Mouse (Mus musculus): ENCODE measurements around the gene Lama2. TPM values are rescaled to one million over a fixed set of nuclear protein-coding genes. Genes with fewer than 3 reads are reported as not detected.

Gene Lama2
- polyA plus RNA-seq, 2 experiments = 14.6 to 20.5 TPM

- WGBS = 39% methylated on average over 2 of the region's 2 CpGs
- ATAC-seq (ENCODE audit: low FRiP score, low read depth) (no peak), DNase-seq (ENCODE audit: low spot score) (no peak)
- H3K4me1 ChIP-seq (ENCODE audit: control insufficient read depth, insufficient read depth, low read length) = no peaks in the 10 kb centered on the region
- no peaks in the 10 kb centered on the region for H3K36me3 ChIP-seq (ENCODE audit: control insufficient read depth, insufficient read depth, low read length)
- no peak overlapping the region for H3K4me3 ChIP-seq (replicated peaks; ENCODE audit: low read length)
- H3K9ac ChIP-seq (ENCODE audit: low read depth, low read length, severe bottlenecking) = no peak overlapping the region
- H3K9me3 ChIP-seq (ENCODE audit: control insufficient read depth, low read length) = no peaks in the 10 kb centered on the region
- no peak for TF ChIP-seq POLR2A (IDR thresholded peaks at IDR 0.05; ENCODE audit: borderline replicate concordance, extremely low read depth, insufficient read depth, insufficient read length)
- no peak overlapping the region for H3K4me2 ChIP-seq (replicated peaks; ENCODE audit: low read depth, low read length, severe bottlenecking)
- H3K27ac ChIP-seq (replicated peaks; ENCODE audit: low read depth, low read length) = no peak overlapping the region
- no peaks in the 10 kb centered on the region for H3K27me3 ChIP-seq (ENCODE audit: control insufficient read depth, insufficient read depth, low read length)
Observed at GRCm38 (mm10) chr10:27265812-27266211, 353.7 kb downstream of the Lama2 start.

DNA sequence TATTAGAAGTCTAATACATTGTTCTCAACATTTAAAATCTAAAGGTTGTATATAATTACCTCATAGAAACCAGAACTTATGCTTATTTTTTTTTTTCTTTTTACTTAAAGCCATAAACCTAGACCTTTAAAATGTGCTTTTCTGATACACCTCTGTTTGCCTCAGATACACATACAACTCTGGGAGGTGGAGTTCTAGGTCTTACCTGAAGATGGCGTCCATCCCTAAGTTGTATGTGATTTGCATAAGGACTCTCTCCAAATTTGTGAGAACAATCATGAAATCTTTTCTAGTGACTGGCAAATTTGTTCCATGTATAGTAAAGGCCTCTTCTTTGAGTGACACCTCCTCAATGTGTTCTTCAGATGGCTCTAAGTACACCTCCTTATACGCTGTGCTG is 354.8 kb downstream of the Lama2 start:
- WGBS = 58% methylated on average over 2 of the region's 2 CpGs

GRCm38 (mm10) chr10:27249741-27250140 is 369.8 kb downstream of the Lama2 start:
- Histone ChIP-seq H3K27me3 (ENCODE audit: control insufficient read depth, insufficient read depth, low read length) (no peaks in the 10 kb centered on the region), H3K9ac (ENCODE audit: low read depth, low read length, severe bottlenecking) (no peak overlapping the region), H3K27ac (replicated peaks; ENCODE audit: low read depth, low read length) (no peak overlapping the region), H3K4me2 (replicated peaks; ENCODE audit: low read depth, low read length, severe bottlenecking) (no peak overlapping the region), H3K36me3 (ENCODE audit: control insufficient read depth, insufficient read depth, low read length) (no peaks in the 10 kb centered on the region), H3K4me1 (ENCODE audit: control insufficient read depth, insufficient read depth, low read length) (no peaks in the 10 kb centered on the region), H3K9me3 (ENCODE audit: control insufficient read depth, low read length) (no peaks in the 10 kb centered on the region), H3K4me3 (replicated peaks; ENCODE audit: low read length) (no peak overlapping the region)
- ATAC-seq (ENCODE audit: low FRiP score, low read depth) = no peak
- no peak for DNase-seq (ENCODE audit: low spot score)
- 97% methylated on average over 1 of the region's 1 CpGs for WGBS
- no peak for TF ChIP-seq POLR2A (IDR thresholded peaks at IDR 0.05; ENCODE audit: borderline replicate concordance, extremely low read depth, insufficient read depth, insufficient read length)

More for the DNA sequence above, 354.8 kb downstream of the Lama2 start:
- no peak overlapping the region for H3K9ac ChIP-seq (ENCODE audit: low read depth, low read length, severe bottlenecking)
- no peaks in the 10 kb centered on the region for H3K4me1 ChIP-seq (ENCODE audit: control insufficient read depth, insufficient read depth, low read length)
- no peak overlapping the region for H3K4me2 ChIP-seq (replicated peaks; ENCODE audit: low read depth, low read length, severe bottlenecking)
- ATAC-seq (ENCODE audit: low FRiP score, low read depth) (no peak), DNase-seq (ENCODE audit: low spot score) (no peak)
- no peaks in the 10 kb centered on the region for H3K9me3 ChIP-seq (ENCODE audit: control insufficient read depth, low read length)
- H3K27me3 ChIP-seq (ENCODE audit: control insufficient read depth, insufficient read depth, low read length) = no peaks in the 10 kb centered on the region
- H3K27ac ChIP-seq (replicated peaks; ENCODE audit: low read depth, low read length) = no peak overlapping the region
- TF ChIP-seq POLR2A (IDR thresholded peaks at IDR 0.05; ENCODE audit: borderline replicate concordance, extremely low read depth, insufficient read depth, insufficient read length) = no peak
- no peaks in the 10 kb centered on the region for H3K36me3 ChIP-seq (ENCODE audit: control insufficient read depth, insufficient read depth, low read length)
- H3K4me3 ChIP-seq (replicated peaks; ENCODE audit: low read length) = no peak overlapping the region

DNA sequence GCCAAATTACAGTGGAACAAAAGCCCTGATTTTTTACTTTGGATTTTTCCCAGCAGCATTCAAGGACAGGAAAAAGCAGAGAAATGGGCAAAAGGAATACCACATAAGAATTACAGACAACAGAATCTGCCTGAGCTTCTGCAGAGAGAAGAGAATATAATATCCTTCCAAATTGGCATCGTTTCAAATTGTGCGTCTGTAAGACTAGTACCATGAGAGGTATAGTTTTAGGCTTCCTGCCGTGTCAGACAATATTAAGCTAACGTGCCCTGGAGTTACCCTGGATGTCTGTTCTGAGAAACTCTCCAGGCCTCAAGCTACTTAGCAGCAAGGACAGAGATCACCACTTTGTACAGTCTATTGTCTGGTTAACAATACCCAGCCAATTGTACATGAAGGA is 384.8 kb downstream of the Lama2 start:
- Histone ChIP-seq H3K4me3 (replicated peaks; ENCODE audit: low read length) (no peak overlapping the region), H3K4me2 (replicated peaks; ENCODE audit: low read depth, low read length, severe bottlenecking) (no peak overlapping the region), H3K27ac (replicated peaks; ENCODE audit: low read depth, low read length) (no peak overlapping the region), H3K36me3 (ENCODE audit: control insufficient read depth, insufficient read depth, low read length) (no peaks in the 10 kb centered on the region), H3K9ac (ENCODE audit: low read depth, low read length, severe bottlenecking) (no peak overlapping the region), H3K4me1 (ENCODE audit: control insufficient read depth, insufficient read depth, low read length) (no peaks in the 10 kb centered on the region), H3K9me3 (ENCODE audit: control insufficient read depth, low read length) (no peaks in the 10 kb centered on the region), H3K27me3 (ENCODE audit: control insufficient read depth, insufficient read depth, low read length) (no peaks in the 10 kb centered on the region)
- TF ChIP-seq POLR2A (IDR thresholded peaks at IDR 0.05; ENCODE audit: borderline replicate concordance, extremely low read depth, insufficient read depth, insufficient read length) = no peak
- WGBS = 26% methylated on average over 4 of the region's 4 CpGs
- no peak for ATAC-seq (ENCODE audit: low FRiP score, low read depth)
- DNase-seq (ENCODE audit: low spot score) = peak; percentile 8

DNA sequence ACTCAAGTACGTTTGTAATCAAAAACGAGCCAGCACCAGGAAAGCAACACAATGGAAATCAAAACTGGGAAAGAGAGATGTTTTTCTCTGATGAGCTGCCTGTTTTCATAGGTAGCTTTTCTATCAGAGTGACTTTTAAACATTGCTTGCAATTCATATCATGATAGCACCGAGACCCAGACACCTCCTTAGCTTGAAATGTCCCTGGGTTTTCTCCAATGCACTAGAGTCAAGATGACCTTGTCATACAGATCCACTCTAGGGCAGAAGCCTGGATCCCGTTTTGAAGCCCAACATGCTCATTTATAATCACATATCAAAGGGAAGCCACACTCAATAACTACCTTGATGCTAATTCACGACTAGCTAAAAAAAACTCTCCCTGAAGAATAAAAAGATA is 386.0 kb downstream of the Lama2 start:
- Histone ChIP-seq H3K4me3 (replicated peaks; ENCODE audit: low read length) (no peak overlapping the region), H3K36me3 (ENCODE audit: control insufficient read depth, insufficient read depth, low read length) (no peaks in the 10 kb centered on the region), H3K9me3 (ENCODE audit: control insufficient read depth, low read length) (no peaks in the 10 kb centered on the region), H3K4me2 (replicated peaks; ENCODE audit: low read depth, low read length, severe bottlenecking) (no peak overlapping the region), H3K4me1 (ENCODE audit: control insufficient read depth, insufficient read depth, low read length) (no peaks in the 10 kb centered on the region), H3K27me3 (ENCODE audit: control insufficient read depth, insufficient read depth, low read length) (no peaks in the 10 kb centered on the region), H3K9ac (ENCODE audit: low read depth, low read length, severe bottlenecking) (no peak overlapping the region), H3K27ac (replicated peaks; ENCODE audit: low read depth, low read length) (no peak overlapping the region)
- no peak for ATAC-seq (ENCODE audit: low FRiP score, low read depth)
- TF ChIP-seq POLR2A (IDR thresholded peaks at IDR 0.05; ENCODE audit: borderline replicate concordance, extremely low read depth, insufficient read depth, insufficient read length) = no peak
- 77% methylated on average over 5 of the region's 5 CpGs for WGBS
- DNase-seq (ENCODE audit: low spot score) = no peak

DNA sequence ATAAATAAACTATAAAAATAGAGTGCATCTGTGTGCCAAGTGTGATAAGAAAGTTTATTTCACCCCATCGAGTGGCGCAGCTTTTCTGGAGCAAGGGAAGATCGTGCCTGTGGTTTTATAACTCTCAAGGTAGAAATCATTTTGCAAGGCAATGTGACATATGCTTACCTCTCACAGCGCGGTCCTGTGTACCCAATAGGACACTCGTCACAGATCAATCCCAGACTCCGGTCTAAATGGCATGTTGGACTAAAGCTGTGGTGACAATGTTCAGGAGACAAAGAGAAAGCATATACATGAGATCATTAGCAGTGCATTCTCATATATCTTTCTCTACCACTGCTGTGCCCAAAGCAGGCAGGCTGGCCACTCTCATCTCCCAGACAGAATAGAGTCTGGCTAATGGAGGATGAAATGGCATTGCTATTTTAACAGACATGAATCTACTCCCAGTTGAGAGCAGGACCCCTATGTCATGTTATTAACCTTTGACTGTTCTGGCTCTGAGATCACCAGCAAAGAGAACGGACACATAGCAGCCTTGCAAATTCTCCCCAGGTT is 395.7 kb downstream of the Lama2 start:
- no peak overlapping the region for H3K27ac ChIP-seq (replicated peaks; ENCODE audit: low read depth, low read length)
- H3K9ac ChIP-seq (ENCODE audit: low read depth, low read length, severe bottlenecking) = no peak overlapping the region
- TF ChIP-seq POLR2A (IDR thresholded peaks at IDR 0.05; ENCODE audit: borderline replicate concordance, extremely low read depth, insufficient read depth, insufficient read length) = no peak
- H3K9me3 ChIP-seq (ENCODE audit: control insufficient read depth, low read length) = no peaks in the 10 kb centered on the region
- no peak overlapping the region for H3K4me2 ChIP-seq (replicated peaks; ENCODE audit: low read depth, low read length, severe bottlenecking)
- DNase-seq (ENCODE audit: low spot score) = no peak
- H3K4me1 ChIP-seq (ENCODE audit: control insufficient read depth, insufficient read depth, low read length) = no peaks in the 10 kb centered on the region
- ATAC-seq (ENCODE audit: low FRiP score, low read depth) = no peak
- no peak overlapping the region for H3K4me3 ChIP-seq (replicated peaks; ENCODE audit: low read length)
- no peaks in the 10 kb centered on the region for H3K27me3 ChIP-seq (ENCODE audit: control insufficient read depth, insufficient read depth, low read length)
- no peaks in the 10 kb centered on the region for H3K36me3 ChIP-seq (ENCODE audit: control insufficient read depth, insufficient read depth, low read length)
- 69% methylated on average over 8 of the region's 8 CpGs for WGBS
